Mouse (Mus musculus) stomach, postnatal 0 days (tissue): ENCODE data around the gene Cdv3.
A peak's percentile ranks its signal among the peaks of the same experiment; 100 is the strongest.

Experiments used
- CTCF ChIP-seq: IDR thresholded peaks from 2 replicates; pipeline ENCODE4 v1.5.1; 2016; ENCODE audit warnings: antibody characterized with exemption, low read depth, mild to moderate bottlenecking, moderate library complexity
- EP300 ChIP-seq: optimal IDR thresholded peaks from 2 replicates; pipeline ENCODE3; 2016; ENCODE audit warnings: antibody characterized with exemption

DNA sequence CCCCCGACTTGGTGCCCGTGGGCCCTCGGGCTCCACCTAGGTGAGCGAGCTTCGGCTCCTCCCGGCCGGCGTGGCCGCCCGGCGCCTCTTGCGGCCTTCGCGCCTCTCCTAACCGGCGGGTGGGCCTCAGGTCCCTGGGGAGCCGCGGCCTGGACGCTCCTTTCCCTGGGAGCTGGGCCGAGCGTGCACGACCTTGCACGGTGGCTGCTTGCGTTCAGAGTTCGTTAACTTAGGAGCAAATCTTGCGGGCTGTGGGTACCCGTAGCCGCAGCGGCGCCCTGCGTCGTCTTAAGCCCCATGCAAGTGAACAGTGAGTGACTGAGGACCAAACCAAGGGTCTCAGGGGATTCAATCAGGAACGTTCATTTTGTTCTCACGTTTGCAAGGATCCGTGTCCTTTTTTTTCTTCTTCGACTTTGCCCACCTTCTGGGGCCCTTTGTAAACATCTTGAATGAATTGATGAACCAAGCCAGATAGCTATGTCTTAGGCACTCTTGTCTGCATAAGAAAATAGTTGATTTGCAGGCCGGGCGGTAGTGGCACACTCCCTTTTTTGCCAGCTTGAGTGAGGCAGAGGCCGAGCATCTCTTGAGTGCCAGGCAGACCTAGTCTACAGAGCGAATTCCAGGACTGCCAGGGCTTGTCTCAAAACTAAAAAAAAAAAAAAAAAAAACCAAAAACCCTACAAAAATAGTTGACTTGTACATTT lies 60.2 kb downstream of the Cdv3 start:
- TF ChIP-seq CTCF (peak; percentile 12; the same call in 1 of the 2 replicates), EP300 (no peak)
